Mouse (Mus musculus) gastrocnemius, adult 18-20 months (tissue): Measurements from ENCODE around the gene Yae1d1. TPM values are rescaled to one million over a fixed set of nuclear protein-coding genes. Genes with fewer than 3 reads are reported as not detected.

Experiments used
- total RNA-seq, 2 experiments: library from RNA; stranded (reverse); gene quantifications; 2 replicates each; pipeline ENCODE4 v1.2.3; 2021

The Yae1d1 gene
- total RNA-seq, 2 experiments from 2014 or later, result 12.7 to 13.9 TPM

Other genes starting within 250 kb of the Yae1d1 start
- 10 to 100 TPM; 18.6 to 19.6 TPM for gene Cdk13, start 188.3 kb downstream of the Yae1d1 start, total RNA-seq
- 10 to 100 TPM; 24.0 to 31.6 TPM for gene Rala, start 49.1 kb downstream of the Yae1d1 start, total RNA-seq